Mouse (Mus musculus) stomach, embryonic 15.5 days (tissue): ENCODE results near the gene Alg14. TPM values are rescaled to one million over a fixed set of nuclear protein-coding genes. Genes with fewer than 3 reads are reported as not detected.

Experiments
- ATAC-seq: fragments of 200-750 bp; cut with Nextera tagmentation; 2 replicates; pipeline ENCODE4 v1.8.0; 2017; ENCODE audit warnings: low read depth, moderate number of reproducible peaks, moderate TSS enrichment; ENCODE audit not compliant: insufficient read depth, low FRiP score
- H3K27ac ChIP-seq: fragments of 300-500 bp; sonication (generic); 2 replicates; pipeline ENCODE4 v1.5.1; 2015; ENCODE audit warnings: mild to moderate bottlenecking, inconsistent platforms
- H3K27me3 ChIP-seq: fragments of 300-500 bp; sonication (generic); replicated peaks from 2 replicates; pipeline ENCODE4 v1.6.1; 2015; ENCODE audit warnings: inconsistent platforms
- H3K36me3 ChIP-seq: fragments of 300-500 bp; sonication (generic); 2 replicates; pipeline ENCODE4 v1.6.1; 2015; ENCODE audit warnings: inconsistent platforms
- H3K4me1 ChIP-seq: fragments of 300-500 bp; sonication (generic); 2 replicates; pipeline ENCODE4 v1.6.1; 2015; ENCODE audit warnings: inconsistent platforms
- H3K4me2 ChIP-seq: fragments of 300-500 bp; sonication (generic); 2 replicates; pipeline ENCODE4 v1.6.1; 2015; ENCODE audit warnings: mild to moderate bottlenecking, inconsistent platforms
- H3K4me3 ChIP-seq: fragments of 300-500 bp; sonication (generic); replicated peaks from 2 replicates; pipeline ENCODE4 v1.5.1; 2015; ENCODE audit warnings: inconsistent platforms
- H3K9ac ChIP-seq: fragments of 300-500 bp; sonication (generic); 2 replicates; pipeline ENCODE4 v1.6.1; 2015; ENCODE audit warnings: inconsistent platforms
- H3K9me3 ChIP-seq: fragments of 300-500 bp; sonication (generic); 2 replicates; pipeline ENCODE4 v1.6.1; 2016; ENCODE audit warnings: inconsistent platforms
- WGBS: fragments of 180-500 bp; shearing (Covaris S2); methylation state at CpG from one replicate; pipeline ENCODE4 v1.1.7; 2015; 5-methylcytosine and 5-hydroxymethylcytosine counted together
- polyA plus RNA-seq: library from polyadenylated mRNA; unstranded; fragments of >200 nt; fragmentation: Nextera tagmentation; extraction: Ambion mirVana; gene quantifications from 2 replicates; pipeline ENCODE4 v1.2.1, GENCODE M21; 2015

The Alg14 gene
- polyA plus RNA-seq, 1 experiment from 2014 or later = 44.1 TPM

DNA sequence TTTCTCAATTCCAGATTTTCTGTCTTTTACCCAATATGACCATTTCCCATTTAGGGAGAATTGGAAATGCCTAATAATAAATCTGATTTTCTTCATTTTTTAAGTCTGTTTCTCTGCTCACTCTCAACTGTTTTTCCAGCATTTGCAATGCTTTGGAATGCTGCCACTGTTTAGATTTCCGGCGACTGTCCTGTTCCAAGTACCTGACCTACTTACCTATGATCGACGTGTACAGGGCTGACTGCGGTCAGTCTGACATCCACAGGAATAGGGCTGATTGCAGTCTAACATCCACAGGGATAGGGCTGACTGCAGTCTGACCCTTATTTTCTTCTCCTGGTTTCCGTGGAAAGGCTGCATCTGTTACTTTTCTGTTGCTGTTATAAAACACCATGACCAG lies 6.4 kb upstream of the Alg14 start:
- H3K27me3 ChIP-seq = no peaks in the 10 kb centered on the region
- no peak overlapping the region for H3K4me3 ChIP-seq
- H3K4me2 ChIP-seq = no peak overlapping the region
- H3K27ac ChIP-seq = no peak overlapping the region
- H3K9me3 ChIP-seq = no peaks in the 10 kb centered on the region
- no peak overlapping the region for H3K9ac ChIP-seq
- WGBS = 88% methylated on average over 6 of the region's 6 CpGs
- H3K36me3 ChIP-seq = no peaks in the 10 kb centered on the region
- ATAC-seq = no peak
- H3K4me1 ChIP-seq = no peaks in the 10 kb centered on the region

DNA sequence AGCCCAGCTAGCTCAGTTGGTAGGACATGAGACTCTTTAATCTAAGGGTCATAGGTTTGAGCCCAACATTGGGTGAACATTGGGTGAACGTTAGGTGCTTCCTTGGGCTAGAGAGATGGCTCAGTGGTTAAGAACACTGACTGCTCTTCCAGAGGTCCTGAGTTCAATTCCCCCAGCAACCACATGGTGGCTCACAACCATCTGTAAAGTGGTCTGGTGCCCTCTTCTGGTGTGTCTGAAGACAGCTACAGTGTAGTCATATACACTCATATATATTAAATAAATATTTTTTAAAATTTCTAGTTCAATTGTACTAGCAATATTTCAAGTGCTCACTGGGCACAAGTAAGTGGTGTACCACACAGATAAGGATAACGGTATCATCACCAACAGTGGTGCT lies 4.4 kb upstream of the Alg14 start:
- H3K4me2 ChIP-seq = no peak overlapping the region
- H3K36me3 ChIP-seq = no peaks in the 10 kb centered on the region
- 93% methylated on average over 2 of the region's 2 CpGs for WGBS
- no peak overlapping the region for H3K9ac ChIP-seq
- H3K4me1 ChIP-seq = peaks cover 4% of the 10 kb centered on the region; the same call in 1 of the 2 replicates
- no peak overlapping the region for H3K4me3 ChIP-seq
- H3K27ac ChIP-seq = no peak overlapping the region
- no peak for ATAC-seq
- H3K27me3 ChIP-seq = no peaks in the 10 kb centered on the region
- no peaks in the 10 kb centered on the region for H3K9me3 ChIP-seq

DNA sequence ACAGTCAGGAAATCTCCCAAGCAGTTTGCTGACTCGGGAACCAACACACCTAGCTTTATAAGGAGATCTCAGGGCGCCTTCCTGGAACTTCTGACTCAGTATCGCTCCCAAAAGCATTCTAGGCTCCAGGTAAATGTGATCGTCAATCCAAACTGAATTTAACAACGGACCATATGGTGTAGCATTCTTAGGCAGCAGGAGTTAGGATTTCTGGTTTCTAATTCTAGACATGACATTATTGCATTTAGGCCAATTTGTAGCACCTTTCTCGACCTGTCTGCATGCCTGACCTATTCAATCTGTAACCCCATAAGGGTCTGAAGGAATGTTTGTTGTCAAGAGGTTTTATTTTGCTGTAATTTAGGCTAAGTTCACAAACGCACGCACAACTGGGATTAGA lies 892 bp upstream of the Alg14 start:
- peak overlapping the region; percentile 97 for H3K27ac ChIP-seq
- H3K4me3 ChIP-seq = peak overlapping the region; percentile 61
- H3K4me1 ChIP-seq = peaks cover 4% of the 10 kb centered on the region; the same call in 1 of the 2 replicates
- H3K9ac ChIP-seq = no peak overlapping the region
- WGBS = 62% methylated on average over 8 of the region's 8 CpGs
- H3K27me3 ChIP-seq = no peaks in the 10 kb centered on the region
- H3K4me2 ChIP-seq = peak overlapping the region; percentile 65
- H3K36me3 ChIP-seq = no peaks in the 10 kb centered on the region
- no peaks in the 10 kb centered on the region for H3K9me3 ChIP-seq
- no peak for ATAC-seq

- Histone ChIP-seq H3K4me3 (peak overlapping the region; percentile 61), H3K9ac (peak overlapping the region; percentile 53; the same call in 1 of the 2 replicates), H3K27ac (peak overlapping the region; percentile 97), H3K27me3 (no peaks in the 10 kb centered on the region), H3K36me3 (no peaks in the 10 kb centered on the region), H3K9me3 (no peaks in the 10 kb centered on the region), H3K4me1 (peaks cover 4% of the 10 kb centered on the region; the same call in 1 of the 2 replicates), H3K4me2 (peak overlapping the region; percentile 65)
- 4% methylated on average over 7 of the region's 7 CpGs for WGBS
- ATAC-seq = no peak; the same call in 1 of the 2 replicates
These were observed 381 bp upstream of the Alg14 start for GRCm38 (mm10) chr3:121291225-121291559.

GRCm38 (mm10) chr3:121294200-121294599 lies 2.6 kb downstream of the Alg14 start:
- ATAC-seq = no peak
- Histone ChIP-seq H3K4me1 (peaks cover 4% of the 10 kb centered on the region; the same call in 1 of the 2 replicates), H3K27me3 (no peaks in the 10 kb centered on the region), H3K36me3 (no peaks in the 10 kb centered on the region), H3K9me3 (no peaks in the 10 kb centered on the region), H3K9ac (no peak overlapping the region), H3K27ac (no peak overlapping the region), H3K4me2 (no peak overlapping the region), H3K4me3 (no peak overlapping the region)
- WGBS = 77% methylated on average over 2 of the region's 2 CpGs

DNA sequence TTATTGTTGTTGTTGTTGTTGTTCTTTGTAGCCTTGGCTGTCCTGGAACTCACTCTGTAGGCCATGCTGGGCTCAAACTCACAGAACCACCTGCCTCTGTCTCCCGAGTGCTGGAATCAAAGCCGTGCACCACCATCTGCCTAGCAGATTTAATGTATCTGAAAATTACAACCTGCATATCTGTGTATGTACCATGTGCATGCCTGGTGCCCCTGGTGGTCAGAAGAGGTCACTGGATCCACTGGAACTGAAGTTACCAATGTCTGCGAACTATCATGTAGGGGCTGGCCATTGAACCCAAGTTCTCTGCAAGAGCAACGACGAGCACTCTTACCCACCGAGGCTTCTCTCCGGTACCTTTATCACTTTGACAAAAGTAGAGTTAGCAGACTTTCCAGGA lies 15.1 kb downstream of the Alg14 start:
- no peaks in the 10 kb centered on the region for H3K27me3 ChIP-seq

GRCm38 (mm10) chr3:121307532-121308234 lies 16.1 kb downstream of the Alg14 start:
- WGBS = 70% methylated on average over 7 of the region's 7 CpGs
- no peaks in the 10 kb centered on the region for H3K27me3 ChIP-seq
- H3K27ac ChIP-seq = no peak overlapping the region

More for the DNA sequence above, 15.1 kb downstream of the Alg14 start:
- H3K4me3 ChIP-seq = no peak overlapping the region
- ATAC-seq = no peak
- H3K27ac ChIP-seq = no peak overlapping the region
- H3K4me2 ChIP-seq = no peak overlapping the region
- H3K9me3 ChIP-seq = no peaks in the 10 kb centered on the region
- H3K4me1 ChIP-seq = no peaks in the 10 kb centered on the region
- H3K36me3 ChIP-seq = no peaks in the 10 kb centered on the region
- no peak overlapping the region for H3K9ac ChIP-seq
- WGBS = 93% methylated on average over 7 of the region's 7 CpGs

GRCm38 (mm10) chr3:121308935-121309334 lies 17.4 kb downstream of the Alg14 start:
- H3K4me1 ChIP-seq = peaks cover 5% of the 10 kb centered on the region; the same call in 1 of the 2 replicates
- no peak overlapping the region for H3K4me3 ChIP-seq
- no peak overlapping the region for H3K9ac ChIP-seq

More at GRCm38 (mm10) chr3:121307532-121308234, 16.1 kb downstream of the Alg14 start:
- Histone ChIP-seq H3K4me3 (no peak overlapping the region), H3K4me1 (0 out of 2 replicates have a peak, but pooled peaks cover under 1% of the 10 kb centered on the region), H3K36me3 (no peaks in the 10 kb centered on the region), H3K4me2 (no peak overlapping the region), H3K9me3 (no peaks in the 10 kb centered on the region), H3K9ac (no peak overlapping the region)
- ATAC-seq = peak; percentile 35; the same call in 1 of the 2 replicates

GRCm38 (mm10) chr3:121309429-121309828 lies 17.9 kb downstream of the Alg14 start:
- H3K9me3 ChIP-seq = no peaks in the 10 kb centered on the region
- no peak overlapping the region for H3K27ac ChIP-seq
- H3K9ac ChIP-seq = no peak overlapping the region
- no peaks in the 10 kb centered on the region for H3K27me3 ChIP-seq
- H3K4me1 ChIP-seq = peaks cover 5% of the 10 kb centered on the region; the same call in 1 of the 2 replicates
- no peak overlapping the region for H3K4me2 ChIP-seq
- H3K36me3 ChIP-seq = no peaks in the 10 kb centered on the region
- no peak overlapping the region for H3K4me3 ChIP-seq
- 76% methylated on average over 4 of the region's 4 CpGs for WGBS
- ATAC-seq = no peak

More at GRCm38 (mm10) chr3:121308935-121309334, 17.4 kb downstream of the Alg14 start:
- no peak for ATAC-seq
- H3K36me3 ChIP-seq = no peaks in the 10 kb centered on the region
- no peak overlapping the region for H3K27ac ChIP-seq
- H3K4me2 ChIP-seq = no peak overlapping the region
- no peaks in the 10 kb centered on the region for H3K9me3 ChIP-seq
- H3K27me3 ChIP-seq = no peaks in the 10 kb centered on the region
- 83% methylated on average over 5 of the region's 5 CpGs for WGBS

DNA sequence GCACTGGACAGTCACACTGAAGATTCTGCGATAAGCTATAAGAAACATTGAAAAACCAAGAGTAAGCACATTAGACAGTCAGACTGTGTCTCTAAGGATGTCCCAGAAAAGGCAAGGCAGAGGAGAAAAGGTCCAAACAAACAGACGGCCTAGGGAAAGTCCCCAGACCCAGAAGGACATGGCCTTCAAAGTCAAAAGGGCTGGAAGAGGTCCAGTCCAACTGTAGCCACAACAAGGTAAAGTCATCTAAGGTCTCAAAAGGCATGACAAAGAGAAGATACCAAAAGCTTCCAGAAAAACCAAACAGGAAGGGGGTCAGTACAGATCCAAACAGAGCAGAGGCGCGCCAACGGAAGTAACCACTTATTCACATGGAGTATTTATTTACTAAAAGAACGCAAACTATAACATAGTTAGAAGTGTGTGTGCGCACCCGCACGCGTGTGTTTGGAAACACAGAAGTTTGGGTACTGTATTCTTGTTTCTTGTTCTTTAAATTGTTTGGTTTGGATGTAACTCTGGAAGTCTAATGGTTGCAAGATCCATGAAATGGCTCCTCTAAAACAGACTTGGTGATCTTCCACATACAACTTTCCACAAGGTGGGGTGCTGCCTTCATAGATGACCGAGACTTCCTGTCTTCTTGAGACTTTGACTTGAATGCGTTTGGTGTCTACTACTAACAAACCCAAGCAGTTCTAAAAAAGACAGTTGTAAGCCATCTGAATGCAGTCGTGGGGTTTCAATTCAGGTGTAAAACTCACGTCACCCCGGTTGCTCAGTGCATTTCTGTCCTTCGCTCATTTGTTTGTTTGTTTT lies 18.5 kb downstream of the Alg14 start:
- ATAC-seq = no peak
- Histone ChIP-seq H3K27ac (no peak overlapping the region), H3K9ac (no peak overlapping the region), H3K9me3 (no peaks in the 10 kb centered on the region), H3K4me3 (no peak overlapping the region), H3K4me1 (peaks cover 5% of the 10 kb centered on the region; the same call in 1 of the 2 replicates), H3K4me2 (no peak overlapping the region), H3K36me3 (no peaks in the 10 kb centered on the region), H3K27me3 (no peaks in the 10 kb centered on the region)
- WGBS = 79% methylated on average over 16 of the region's 16 CpGs

DNA sequence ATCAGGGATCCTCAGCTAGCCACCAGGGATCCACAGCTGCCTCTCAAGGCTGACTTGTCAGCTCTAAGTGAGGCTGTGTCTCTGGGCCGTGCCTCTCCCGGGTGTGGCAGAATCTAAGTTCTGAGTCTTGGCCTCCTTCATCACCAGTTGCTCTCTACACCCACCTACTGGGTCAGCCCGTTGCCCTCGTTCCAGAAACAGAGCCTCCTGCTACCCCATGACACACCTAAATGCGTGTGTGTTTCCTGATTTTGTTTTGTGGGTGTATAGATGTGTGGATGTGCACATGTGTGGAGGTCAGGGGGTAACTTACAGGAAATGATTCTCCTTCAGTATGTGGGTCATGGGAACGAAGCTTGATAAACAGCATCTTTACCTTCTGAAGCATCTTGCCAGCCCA lies 20.9 kb downstream of the Alg14 start:
- no peak overlapping the region for H3K4me3 ChIP-seq
- ATAC-seq = no peak

GRCm38 (mm10) chr3:121312979-121313378 lies 21.4 kb downstream of the Alg14 start:
- no peak for ATAC-seq
- H3K9me3 ChIP-seq = no peaks in the 10 kb centered on the region
- no peaks in the 10 kb centered on the region for H3K36me3 ChIP-seq
- no peaks in the 10 kb centered on the region for H3K27me3 ChIP-seq
- H3K4me1 ChIP-seq = peaks cover 5% of the 10 kb centered on the region; the same call in 1 of the 2 replicates
- 57% methylated on average over 9 of the region's 9 CpGs for WGBS
- H3K9ac ChIP-seq = no peak overlapping the region
- no peak overlapping the region for H3K4me3 ChIP-seq
- H3K4me2 ChIP-seq = no peak overlapping the region
- H3K27ac ChIP-seq = no peak overlapping the region

More for the DNA sequence above, 20.9 kb downstream of the Alg14 start:
- Histone ChIP-seq H3K9me3 (no peaks in the 10 kb centered on the region), H3K4me2 (no peak overlapping the region), H3K9ac (no peak overlapping the region), H3K27me3 (no peaks in the 10 kb centered on the region), H3K4me1 (peaks cover 5% of the 10 kb centered on the region; the same call in 1 of the 2 replicates), H3K36me3 (no peaks in the 10 kb centered on the region), H3K27ac (no peak overlapping the region)
- 80% methylated on average over 6 of the region's 6 CpGs for WGBS
